Mouse (Mus musculus) embryo, embryonic 11.5 days (tissue): Measurements from ENCODE around the gene Lzts2.

Experiments used
- DNase-seq: peaks from one replicate; pipeline ENCODE4 v3.0.0-alpha.2; 2012; ENCODE audit warnings: low read depth, low spot score

Lzts2 gene

GRCm38 (mm10) chr19:45014335-45014971 lies at the start of gene Lzts2:
TSS of gene Lzts2 (plus strand) at chr19:45014414.
- DNase-seq: no peak

- no peak for DNase-seq
These were observed 48.2 kb upstream of the Lzts2 start for GRCm38 (mm10) chr19:44965978-44966377.

DNA sequence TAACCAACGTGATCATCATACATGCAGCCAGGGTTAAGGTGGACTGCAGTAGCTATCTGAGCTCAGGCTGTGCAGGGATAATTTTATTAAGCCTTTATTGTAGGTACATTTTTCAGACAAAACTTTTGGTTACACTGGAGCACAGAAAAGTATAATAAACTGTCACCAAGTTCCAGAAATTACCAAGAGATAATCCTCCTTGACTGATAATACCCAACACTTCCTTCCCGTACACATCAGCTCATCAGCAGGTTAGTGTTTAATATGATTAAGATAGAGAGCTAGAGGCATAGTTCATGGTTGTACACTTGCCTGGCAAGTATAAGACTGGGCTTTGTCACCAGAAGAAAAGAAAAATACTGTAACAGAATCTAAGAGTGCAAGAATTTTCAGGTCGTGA lies 45.9 kb upstream of the Lzts2 start:
- no peak for DNase-seq

DNA sequence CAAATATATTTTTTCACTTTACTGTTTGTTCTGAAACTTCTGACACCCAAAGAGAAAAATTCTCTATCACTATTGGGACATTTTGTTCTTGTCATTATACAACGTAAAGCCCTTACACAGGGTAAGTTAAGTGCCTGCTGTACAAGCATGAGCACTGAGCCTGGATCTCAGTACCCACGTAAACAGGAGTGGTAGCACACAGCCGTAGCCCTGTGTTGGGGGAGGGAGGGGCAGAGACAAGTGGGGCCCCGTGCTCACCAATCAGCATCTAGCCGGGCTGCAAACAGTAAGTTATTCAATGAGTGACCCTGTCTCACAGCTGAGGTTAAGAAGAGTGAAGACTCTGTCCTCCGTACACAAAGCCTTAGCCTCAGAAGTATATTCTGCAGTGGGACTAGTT lies 37.6 kb upstream of the Lzts2 start:
- no peak for DNase-seq

DNA sequence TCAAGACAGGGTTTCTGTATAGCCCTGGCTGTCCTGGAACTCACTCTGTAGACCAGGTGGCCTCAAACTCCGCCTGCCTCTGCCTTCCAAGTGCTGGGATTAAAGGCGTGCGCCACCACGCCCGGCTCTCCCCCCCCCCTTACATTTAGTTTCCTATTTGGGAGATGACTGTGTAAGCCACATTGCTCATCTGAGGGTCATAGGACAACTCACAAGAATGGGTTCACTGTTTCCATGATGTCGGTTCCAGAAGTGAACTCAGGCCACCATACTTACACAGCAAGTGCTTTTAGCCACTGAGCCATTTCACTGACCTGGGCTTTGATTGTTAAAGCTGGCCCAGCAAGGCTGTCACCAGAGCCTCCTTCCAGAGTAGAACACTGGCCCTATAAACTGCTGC lies 37.1 kb upstream of the Lzts2 start:
- no peak for DNase-seq

DNA sequence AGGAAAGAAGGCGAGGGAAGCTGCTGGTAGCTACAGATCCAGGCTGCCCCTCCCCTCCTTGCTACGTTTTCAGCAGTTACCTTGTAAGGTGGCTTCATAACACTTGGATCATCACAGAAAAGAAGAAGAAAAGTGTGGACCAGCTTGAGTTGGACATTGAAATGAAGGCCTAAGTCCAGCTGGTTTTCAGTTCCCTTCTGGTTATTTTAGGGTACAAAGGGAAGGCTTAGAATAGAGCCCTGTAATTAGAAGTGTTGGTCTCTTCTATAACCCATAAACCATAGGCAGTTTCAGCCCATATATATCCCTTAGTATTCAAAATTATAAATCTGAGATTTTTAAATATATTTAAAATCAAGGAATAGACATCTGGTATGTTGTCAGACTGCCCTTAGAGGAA lies 33.4 kb upstream of the Lzts2 start:
- DNase-seq: no peak

- DNase-seq: no peak
These were observed 31.6 kb upstream of the Lzts2 start for GRCm38 (mm10) chr19:44982477-44983115.

GRCm38 (mm10) chr19:44983366-44983765 lies 30.8 kb upstream of the Lzts2 start:
- no peak for DNase-seq

DNA sequence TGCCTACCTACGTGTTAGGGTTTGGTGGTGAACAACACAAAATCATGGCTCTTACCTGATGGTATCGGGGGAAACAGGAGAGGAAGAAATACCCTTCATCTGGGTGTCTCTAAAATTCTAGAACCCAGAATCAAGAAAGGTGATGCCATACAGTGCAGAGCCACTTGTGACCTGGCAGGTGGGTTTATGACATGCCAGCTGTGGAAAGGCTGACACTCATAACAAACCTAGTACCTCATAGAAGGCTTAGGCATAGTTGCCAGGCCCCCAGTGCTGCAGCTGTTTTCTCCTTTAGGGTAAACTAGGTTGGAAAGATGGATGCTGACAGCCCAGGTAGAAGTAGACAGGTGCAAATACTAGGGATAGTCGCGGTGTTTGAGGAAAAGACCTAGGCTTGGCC lies 29.8 kb upstream of the Lzts2 start:
- no peak for DNase-seq

DNA sequence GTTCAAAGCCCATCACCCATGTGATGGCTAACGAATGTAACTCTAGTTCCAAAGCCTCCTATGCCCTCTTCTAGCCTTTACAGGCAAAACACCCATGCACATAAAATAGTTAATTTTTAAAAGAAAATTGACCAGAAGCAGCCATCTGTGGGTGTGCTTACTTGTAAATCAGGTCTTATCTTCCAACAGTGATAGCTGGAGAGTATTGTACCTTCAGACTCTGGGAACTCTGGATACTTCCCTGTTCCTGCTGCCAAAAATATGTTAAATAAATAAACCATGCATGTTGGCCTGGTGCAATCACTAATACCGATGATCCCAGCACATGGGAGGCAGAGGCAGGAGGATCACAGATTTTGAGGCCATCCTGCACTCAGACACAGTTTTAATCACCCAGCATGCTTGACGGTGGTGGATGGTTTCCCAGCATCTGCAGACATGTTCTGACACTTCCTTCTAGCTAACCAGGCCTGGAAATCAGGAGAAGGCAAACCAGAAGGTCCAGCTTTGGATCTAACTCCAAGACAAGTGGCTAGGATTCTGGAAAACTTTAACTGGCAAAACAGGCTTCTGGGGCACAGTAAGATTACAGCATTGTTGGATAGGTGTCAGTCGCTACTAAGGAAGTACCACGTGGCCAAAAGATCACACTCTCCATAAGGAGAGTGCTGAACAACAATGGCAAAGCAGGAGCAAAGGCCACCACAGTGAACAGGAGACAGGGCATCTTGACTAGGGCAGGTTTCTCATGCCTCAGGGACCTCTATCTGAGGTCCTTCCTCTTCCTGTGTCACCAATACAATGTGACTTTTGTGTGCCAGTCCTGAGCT lies 28.8 kb upstream of the Lzts2 start:
- DNase-seq: no peak

DNA sequence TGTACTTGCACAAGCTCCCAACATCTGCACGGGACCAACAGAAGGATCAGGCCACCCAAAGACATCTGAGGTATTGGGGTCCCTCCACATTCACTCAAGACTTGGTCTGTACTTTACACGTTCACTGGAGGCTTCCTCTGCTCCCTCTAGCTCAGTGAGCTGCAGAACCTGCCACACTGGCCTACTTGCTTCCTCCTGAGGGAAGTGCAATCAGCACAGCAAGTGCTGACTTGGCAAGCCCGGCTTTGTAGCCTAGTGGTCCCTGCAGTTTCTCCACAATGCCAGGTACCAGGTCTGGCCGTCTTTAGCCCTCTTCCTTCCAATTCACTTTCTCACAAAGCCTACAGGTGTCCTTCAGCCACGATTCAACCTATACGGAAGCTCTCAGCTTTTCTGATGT lies 27.2 kb upstream of the Lzts2 start:
- DNase-seq: no peak

DNA sequence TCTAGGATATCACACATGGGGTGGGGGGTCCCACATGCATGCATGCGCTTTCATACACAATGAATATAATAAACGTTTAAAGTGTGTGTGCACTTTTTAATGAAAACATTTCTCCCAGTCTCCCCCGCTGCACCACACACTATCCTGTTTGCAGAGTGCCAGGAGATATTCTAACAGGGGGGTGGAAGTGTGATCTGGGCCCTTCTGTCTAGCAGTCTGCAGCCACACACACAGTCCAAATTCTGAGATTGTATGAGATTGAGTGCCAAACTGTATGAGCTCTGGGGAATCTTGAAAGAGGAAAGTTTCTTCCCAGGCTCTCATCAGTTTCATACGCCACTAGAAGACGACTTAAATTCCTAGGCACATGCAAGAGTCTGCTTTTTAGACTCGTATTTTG lies 26.4 kb upstream of the Lzts2 start:
- DNase-seq: no peak

DNA sequence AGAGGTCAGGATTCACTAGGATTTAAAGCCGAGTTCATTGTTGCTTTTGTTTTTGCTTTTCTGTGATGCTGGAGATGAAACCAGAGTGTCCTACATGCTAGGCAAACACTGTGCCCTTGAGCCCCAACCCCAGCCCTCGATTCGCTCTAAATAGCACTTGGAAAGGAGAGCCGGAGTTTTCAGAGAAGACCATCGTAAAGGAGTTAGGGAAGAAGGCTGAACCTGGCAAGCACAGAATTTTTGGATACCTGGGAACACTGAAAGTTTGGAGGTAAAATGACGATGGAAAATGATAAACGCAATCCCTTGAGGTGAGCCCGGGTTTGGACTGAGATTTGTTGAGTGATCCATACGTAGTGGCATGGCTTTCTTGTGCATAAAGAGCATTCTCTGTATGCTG lies 25.9 kb upstream of the Lzts2 start:
- DNase-seq: no peak

DNA sequence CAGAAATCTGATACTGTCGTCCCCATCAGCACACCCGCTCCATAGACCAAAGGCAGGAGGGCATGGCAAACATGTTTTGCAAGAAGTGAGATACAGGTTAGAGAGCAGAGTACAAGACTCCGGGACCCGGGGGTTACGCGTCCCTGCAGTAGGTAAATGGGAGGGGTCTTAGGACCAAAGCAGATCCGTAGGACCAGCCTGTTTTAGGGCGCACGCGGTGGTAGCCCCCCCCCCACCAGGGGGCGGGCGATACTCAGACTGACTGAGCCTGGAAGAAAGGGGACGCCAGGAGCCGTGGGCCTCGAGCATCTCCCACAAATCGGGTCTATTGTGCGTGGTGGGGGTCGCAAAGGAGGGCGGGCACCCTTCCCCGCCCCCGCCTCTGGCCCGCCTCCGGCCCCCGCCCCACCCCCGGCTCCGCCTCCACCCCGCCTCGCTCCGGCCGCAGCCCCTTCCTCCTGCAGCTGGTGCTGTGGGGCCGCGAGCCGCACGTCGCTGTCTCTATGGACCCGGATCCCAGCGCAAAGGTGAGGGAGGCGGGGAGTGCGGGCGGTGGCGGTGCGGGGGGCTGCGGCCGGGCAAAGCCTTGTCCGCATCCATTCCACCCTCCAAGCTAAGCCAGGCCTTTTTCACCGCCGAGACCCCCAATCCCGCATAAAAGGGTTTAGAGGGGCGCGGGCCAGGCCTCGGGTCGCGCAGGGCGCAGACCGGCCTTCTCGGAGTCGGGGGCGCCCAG lies 25.2 kb upstream of the Lzts2 start, which contains the start of gene Sema4g:
Gene Sema4g, plus strand, starts transcription at position 271 of the 736 bp plus-strand sequence.
- DNase-seq: peak; percentile 42

DNA sequence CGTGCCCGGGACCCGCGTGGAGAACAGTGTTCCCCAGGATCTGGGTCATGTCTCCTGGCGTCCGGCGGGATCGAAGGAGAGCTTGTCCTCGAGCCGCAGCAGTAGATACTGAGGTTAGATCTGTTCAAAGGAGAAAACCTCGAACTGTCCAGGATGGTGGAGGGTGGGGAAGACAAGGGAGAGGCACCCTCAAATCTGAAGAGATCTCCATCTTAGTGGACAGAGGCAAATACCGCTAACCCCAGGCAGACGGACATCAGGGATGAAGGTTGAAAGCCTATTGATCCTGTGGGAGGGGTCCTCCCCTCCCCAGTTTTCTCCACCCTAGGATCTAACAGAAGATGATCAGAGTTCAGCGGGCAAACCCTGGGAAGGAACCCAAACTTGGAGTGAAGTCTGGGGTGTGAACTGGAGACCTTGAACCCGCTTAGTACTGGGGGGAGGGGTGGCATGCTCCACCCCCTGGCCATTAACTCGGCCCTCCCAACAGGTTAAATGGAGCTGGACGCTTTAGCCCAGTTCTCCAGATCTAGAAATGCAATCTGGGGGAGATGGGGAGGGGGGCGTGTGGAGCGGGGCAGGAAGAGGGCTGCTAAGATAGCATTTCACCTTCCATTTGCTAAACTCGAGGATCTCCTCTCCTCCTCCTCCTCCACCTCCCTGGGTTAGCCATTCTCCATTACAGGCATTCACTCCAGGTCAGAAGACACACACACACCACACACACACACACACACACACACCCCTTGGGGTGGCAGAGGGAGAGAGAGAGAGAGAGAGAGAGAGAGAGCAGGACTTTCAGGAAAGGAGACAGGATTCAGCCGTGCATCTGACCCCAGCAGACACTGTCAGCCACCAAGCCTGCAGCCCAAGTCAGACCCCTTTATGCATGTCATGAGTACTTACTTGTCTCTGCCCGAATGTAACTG lies 24.4 kb upstream of the Lzts2 start:
- DNase-seq: no peak

- DNase-seq: no peak
These were observed 23.2 kb upstream of the Lzts2 start for GRCm38 (mm10) chr19:44991031-44991430.

GRCm38 (mm10) chr19:44992246-44992645 lies 22.0 kb upstream of the Lzts2 start:
- no peak for DNase-seq

DNA sequence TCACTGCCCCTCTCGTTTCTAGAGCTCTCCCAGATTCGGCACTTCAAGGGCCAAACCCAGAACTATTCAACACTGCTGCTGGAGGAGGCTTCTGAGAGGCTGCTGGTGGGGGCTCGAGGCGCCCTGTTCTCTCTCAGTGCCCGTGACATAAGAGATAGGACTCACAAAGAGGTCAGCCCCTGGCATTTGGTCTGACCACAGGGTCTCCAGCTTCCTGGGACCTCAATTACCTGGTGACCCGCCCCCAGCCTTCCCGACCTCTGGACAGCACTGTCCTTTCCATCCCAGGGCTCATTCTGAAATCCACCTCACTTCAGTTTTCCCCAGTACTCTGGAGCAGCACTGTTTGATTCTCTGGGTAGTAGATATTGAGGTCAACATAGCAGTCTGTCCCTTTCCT lies 21.5 kb upstream of the Lzts2 start:
- no peak for DNase-seq

- DNase-seq: no peak
These were observed 16.4 kb upstream of the Lzts2 start for GRCm38 (mm10) chr19:44997786-44998185.

DNA sequence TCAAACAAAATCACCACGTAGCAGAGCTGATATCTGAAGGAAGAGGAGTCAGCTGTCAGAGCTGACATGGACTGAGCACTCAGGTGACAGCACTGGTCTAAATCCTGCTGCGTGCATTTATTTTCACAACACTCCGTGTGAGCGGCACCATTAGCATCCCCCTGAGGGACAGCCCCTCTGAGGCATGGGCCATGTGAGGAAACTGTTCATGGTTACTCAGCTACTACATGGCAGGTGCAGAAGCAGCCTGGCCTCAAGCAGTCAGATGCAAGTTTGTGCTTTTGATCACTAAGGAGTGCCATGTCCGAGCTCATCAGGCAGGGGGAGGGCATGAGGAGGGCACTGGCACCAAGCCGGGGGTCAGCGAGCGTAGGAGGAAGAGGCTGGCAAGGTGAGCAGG lies 14.6 kb upstream of the Lzts2 start:
- no peak for DNase-seq

DNA sequence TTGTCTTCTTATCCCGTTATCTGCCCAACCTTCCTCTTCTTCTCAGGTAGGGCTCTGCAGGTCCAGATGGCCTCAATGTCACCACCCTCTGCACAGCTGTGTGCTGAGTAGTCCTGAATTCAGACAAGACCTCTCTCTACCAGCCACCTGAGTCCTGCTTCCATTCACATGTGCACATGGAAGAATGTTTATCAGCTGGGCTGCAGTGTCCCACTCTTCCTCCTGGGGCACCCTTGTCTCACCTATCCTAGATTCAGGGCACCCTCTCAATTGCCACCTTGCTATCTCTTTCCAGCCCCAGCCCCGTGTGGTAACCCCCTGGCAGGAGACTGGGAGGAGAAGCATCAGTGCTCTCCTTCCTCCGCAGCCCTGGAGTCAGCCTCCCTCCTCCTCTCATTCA lies 11.9 kb upstream of the Lzts2 start:
- no peak for DNase-seq
